Mouse (Mus musculus) frontal cortex, adult (tissue): Measurements from ENCODE around the gene 1700034J05Rik.

ENCODE experiments used
- ATAC-seq: cut with Nextera tagmentation; 2 replicates; pipeline ENCODE4 v1.9.2; 2017; ENCODE audit warnings: mild to moderate bottlenecking, moderate library complexity, mixed read lengths; ENCODE audit not compliant: low TSS enrichment

1700034J05Rik gene

DNA sequence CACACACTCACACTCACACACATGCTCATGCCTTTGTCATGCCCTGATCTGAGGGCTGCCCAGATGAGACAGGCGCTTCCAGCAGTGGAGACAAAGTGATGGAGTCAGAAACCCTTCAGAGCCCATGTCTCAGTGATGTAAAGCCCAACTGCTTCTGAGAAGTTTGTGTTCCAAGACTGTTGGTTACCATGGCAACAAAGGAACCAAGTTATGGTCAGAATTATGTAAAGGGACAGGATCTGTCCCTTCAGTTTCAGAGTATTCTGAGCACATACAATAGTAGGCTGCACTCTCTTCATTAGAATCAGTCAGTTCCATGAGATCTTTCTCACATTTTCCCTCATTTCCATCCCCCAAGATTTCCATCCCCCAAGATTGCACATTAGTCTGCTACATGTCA is at the start of gene 1700034J05Rik:
Gene 1700034J05Rik, minus strand, starts transcription at position 165 of the 400 bp plus-strand sequence.
- peak; percentile 58 for ATAC-seq

DNA sequence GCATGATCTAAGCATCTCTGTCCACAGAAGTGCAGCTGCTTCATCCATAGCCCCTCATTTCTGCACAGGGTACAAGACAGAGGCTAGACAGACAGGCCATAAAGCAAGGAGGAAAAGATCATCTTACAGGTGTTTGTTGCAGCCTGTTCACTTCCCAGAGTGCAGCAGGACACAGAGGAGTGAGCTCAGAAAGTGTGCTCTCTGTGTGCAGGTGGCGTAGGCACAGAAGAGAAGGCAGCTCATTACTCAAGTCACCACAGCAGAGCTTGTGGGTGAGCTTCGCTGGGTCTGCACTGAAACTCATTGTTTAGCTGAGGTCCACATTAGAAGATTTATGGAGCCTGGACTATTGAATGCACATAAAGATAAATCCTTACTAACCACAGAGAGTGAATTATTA is 45.5 kb upstream of the 1700034J05Rik start:
- ATAC-seq = peak; percentile 78

DNA sequence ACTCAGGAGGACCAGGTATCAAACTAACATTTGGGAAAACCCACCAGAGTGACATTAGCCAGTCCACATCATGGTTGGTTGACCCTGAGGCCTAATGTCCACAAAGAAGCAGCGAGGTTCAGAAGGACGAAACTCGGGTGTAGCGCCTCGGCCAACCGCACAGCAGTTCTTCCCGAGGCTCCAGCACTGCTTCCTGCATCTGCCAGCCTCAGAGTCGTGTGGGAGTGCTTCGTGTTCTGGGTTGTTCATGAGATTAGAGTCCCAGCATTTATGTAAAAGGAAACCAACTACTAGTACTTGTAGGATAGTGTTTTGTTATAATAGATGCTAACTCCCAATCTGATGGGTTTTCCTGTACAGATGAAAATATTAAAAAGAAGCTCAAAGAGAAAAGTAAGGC is 45.1 kb upstream of the 1700034J05Rik start:
- peak; percentile 93 for ATAC-seq

DNA sequence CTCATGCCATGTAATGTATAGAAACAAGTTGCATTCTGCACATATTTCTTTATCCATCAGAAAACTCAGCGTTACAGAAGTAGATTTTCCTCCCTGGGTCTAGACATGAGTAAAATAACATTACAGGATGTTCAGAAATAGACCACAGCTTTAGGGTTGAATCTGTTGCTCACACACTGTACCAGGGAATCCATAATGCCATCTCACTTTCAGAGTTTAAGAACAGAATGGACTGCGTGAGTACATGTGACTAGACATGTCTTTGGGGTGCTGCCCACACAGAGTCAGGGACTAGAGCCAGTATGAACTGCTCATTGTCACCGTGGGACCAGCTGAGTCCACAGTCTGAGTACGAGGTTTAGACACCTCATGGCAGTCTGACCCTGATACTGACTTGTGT is 44.5 kb upstream of the 1700034J05Rik start:
- peak; percentile 53 for ATAC-seq

DNA sequence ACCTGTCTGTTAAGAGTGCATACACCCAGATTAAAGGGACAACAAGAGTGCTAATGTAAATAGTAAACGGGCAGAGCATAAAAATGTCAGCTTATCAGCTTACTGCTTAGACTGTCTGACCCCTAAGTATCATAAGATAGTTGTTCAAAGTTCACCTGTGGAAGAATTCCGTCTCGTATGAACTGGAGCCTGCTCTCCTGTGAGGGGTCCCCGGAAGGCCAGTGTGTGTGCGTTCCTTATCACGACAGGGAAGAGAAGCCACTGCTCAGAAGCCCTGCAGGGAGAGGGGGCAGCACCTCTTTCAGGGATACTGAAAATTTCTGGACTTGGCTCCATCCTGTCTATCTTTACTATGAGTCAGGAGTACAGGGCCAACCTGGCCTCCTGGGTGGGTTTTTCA is 42.8 kb upstream of the 1700034J05Rik start:
- ATAC-seq = no peak

DNA sequence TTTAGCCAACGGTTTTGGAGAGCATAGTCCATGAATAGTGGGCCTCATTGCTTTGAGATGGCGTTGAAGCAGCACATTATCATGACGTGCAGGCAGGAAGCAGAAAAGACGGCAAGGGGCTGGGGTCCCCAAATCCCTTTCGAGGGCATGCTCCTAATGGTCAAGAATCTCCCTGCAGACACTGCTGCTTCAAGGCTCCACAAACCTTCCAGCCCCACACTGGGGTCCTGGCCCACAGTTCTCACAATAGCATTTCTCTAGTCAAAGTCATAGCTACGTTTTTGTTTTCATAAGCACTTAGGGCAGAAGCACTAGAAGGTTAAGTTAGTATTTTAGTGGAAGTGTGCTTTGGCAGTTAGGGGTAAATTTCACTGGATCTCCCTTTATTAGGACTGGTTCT is 41.7 kb upstream of the 1700034J05Rik start:
- no peak for ATAC-seq

DNA sequence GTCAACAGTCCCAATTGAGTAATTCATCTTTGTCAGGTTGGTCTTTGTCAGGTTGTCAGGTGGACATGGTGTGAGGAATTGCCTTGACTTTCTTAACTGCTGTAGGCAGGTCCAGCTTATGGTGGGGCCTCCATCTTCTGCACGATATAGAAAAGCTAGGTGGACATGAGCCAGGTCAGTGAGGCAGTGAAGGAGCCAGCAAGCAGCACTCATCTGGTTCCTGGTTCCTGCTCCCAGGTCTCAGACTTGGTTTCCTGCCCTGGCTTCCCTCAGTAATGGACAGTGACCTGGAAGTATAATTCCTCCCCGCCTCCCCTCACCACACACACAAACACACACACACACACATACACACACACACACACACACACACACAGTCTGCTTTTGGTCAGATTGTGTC is 41.2 kb upstream of the 1700034J05Rik start:
- ATAC-seq = no peak

DNA sequence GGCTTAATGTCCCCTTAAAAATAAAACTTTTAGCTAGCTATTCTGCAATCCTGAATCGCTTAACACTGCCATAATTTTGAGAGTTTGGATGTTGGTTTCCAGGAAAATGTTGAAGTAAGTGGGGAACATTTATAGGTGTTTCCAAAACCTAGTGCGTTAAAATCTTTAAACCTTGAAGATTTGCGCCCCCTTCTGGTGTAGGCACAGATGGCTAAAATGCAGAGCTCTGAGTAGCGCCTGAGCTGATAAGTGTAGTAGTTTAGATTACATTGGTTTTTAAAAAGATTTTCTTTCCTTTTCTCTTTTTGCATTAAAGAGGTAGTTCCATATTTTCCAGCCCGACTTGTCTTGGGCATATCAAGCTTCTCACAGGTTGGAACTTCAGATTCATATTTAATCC is 40.0 kb upstream of the 1700034J05Rik start:
- 0 out of 2 replicates have a peak, but pooled peaks have one; percentile 56 for ATAC-seq

DNA sequence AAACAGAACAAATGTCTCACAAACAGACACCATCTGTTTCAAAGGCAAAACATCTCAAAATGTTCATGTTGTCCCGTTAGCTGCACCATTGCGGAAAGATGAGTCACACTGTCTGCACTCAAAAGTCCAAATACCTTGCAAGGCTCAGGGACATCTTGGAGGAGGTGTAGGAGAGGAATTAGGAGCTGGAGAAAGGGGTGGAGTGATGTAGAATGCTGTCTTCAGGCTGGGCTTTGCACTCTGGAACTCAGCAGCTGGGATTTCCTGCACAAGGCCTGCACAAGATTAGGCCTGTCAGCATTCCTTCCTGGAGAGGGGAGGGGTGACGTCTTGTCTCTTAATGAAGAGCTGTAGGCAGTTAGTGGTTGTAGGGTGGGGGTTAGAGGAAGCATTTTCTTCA is 30.3 kb upstream of the 1700034J05Rik start:
- ATAC-seq = peak; percentile 91

DNA sequence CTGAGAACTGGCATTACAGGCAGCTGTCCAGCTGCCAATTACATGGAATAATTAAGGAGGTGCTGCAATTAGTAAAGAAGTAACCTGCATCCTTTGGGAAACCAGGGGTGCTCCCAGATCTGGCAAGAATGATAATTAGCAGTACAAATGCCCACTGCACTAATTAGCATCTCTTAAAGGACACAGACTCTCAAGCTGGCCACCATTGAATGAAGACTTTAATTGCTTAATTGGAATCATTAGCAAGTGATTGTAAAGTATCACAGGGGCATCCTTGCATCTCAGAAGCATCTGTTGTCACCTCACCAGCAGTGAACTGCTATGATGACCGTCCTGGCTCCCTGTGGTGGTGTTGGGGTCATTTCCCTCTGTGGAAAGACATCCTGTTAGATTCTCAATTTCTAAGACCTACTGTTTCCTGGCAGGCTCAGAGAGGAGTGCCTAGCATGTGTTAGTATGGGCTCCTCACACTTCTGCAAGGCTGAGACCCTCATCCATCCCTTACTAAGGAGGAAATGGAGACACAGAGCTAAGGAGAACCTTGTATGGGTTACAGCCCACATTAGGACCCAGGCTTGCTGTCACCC is 27.1 kb upstream of the 1700034J05Rik start:
- no peak for ATAC-seq

DNA sequence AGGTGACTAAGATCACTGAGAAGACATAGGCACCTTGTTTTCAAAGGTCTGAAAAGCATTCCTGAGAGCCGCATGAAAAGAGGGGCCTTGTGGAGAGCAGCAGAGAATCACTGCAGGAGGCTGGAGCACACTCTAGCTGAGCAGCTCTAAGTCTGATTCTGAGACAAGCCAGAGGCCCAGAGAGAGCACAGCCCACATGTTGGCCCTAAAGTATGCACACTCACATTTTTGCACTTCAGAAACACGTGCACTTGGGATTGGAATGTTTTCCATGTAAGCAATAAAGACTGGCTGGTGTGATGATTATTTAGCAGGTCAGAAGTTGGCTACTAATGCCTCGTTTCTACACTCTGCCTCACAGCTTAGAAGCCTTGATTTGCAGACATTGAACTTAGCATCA is 25.7 kb upstream of the 1700034J05Rik start:
- no peak for ATAC-seq

DNA sequence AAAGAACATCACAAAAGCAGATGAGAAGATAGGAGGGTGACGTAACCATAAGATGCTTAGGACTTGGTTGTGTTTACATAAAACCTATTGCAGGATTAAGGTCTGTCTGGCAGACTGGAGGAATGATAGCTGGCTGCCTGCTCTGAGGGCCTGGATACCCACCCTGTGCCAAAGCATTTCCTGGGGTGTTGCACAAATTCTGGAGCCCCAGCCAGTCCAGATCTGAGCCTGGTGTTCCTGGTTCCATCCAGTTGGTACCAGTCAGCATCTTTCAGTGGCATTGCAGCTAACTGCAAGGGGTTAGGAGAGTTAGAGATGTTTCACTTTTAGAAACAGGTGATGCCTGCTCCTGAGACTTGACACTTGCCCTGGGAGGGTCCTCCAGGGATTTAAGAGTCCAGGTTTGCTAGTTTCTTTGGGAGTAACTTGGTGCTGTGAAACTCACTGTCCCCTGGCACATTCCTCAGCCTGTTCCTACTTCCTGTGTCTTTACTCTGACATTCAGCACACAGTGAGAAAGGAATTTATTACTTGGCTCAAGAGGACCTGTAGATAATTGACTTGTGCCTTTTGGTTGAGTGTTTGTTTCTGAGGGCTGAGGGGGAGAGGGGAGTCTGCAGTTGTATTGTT is 25.0 kb upstream of the 1700034J05Rik start:
- ATAC-seq = no peak

DNA sequence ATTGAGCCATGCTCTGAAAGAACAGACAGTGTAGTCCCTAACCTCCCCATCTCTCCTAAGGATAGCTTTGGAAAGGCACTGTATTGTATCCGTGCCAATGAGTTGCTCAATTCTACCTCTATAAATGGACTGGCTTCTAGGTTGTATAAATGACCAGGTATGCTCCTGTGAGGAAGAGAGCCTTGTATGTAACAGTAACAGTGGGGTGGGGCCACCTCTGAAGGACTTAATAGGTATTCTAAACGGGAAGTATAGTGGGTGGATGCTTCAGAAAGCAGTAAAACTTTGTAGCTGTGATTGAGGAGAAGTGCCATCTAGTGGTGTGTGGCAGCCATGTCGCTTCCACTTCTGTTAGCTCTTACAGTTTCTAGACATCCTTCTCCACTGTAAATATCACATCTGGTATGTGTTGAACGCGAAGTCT is 24.5 kb upstream of the 1700034J05Rik start:
- ATAC-seq = peak; percentile 51; the same call in 1 of the 2 replicates

DNA sequence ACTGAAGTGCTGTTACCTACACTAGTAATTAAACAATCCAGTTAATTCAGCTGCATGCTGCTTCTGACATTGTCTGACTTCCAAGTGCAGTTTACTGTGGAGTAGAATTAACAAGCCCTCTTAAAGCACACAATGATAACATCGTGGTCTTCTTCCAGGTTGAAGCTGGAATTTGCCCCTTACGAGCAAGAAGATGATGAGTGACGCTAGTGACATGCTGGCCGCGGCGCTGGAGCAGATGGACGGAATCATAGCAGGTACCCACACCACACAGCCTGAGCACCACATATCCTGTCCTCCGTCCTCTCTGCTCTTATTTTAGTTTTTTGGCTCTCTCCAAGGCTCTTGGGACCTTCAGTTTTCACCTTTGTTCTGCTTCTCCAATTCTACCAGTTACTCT is 22.2 kb upstream of the 1700034J05Rik start:
- no peak for ATAC-seq

DNA sequence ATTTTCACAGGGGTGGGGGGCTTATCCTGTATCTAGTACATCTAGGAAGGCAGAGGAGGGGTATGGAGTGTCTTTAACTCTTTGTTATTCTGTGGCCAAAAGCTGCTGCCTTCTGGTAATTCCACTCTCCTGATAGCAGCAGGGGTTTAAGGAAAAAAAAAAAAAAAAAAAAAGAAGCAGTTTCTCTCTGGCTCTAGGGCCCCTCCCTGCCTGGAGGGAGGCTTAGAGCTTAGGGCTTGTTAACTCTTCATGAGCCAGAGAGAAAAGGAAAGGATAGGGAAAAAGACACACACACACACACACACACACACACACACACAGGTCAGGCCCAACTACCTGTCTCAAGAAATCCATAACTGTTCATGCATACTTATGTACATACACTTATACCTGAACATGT is 19.6 kb upstream of the 1700034J05Rik start:
- ATAC-seq = no peak

DNA sequence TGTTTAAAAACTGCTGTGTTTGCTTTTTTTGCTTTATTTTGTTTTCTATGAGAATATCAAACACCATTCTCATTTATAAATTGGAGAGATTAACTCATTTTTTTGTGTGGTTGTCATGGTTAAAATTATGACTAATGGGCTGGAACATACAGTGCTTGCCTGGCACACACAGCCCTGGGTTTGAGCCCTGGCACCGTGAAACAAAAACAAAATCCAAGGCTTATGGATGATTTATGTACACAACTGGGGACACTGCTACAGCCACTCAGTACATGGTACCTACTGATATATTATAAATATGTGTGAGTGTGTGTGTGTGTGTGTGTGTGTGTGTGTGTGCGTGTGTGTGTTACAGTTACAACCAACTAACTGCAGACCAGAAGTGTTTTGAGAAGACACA is 19.2 kb upstream of the 1700034J05Rik start:
- no peak for ATAC-seq

DNA sequence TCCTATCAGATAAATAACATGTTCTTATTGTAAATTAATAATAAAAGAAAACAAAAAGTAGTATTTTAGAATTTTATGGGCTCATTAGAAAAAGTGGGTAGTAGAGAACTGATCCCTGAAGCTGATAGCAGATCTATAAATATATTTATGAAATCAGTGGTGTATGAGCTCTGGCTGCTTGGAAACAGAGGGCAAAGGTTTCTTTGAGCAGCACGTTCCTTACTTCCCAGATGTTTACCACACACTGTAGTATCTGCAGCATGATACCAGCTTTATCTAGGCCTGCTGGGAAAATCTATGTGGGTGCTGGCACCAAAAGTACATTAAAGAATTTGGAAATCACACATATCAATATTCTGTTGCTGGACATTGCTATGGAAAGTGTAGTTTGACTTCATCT is 18.5 kb upstream of the 1700034J05Rik start:
- no peak for ATAC-seq

DNA sequence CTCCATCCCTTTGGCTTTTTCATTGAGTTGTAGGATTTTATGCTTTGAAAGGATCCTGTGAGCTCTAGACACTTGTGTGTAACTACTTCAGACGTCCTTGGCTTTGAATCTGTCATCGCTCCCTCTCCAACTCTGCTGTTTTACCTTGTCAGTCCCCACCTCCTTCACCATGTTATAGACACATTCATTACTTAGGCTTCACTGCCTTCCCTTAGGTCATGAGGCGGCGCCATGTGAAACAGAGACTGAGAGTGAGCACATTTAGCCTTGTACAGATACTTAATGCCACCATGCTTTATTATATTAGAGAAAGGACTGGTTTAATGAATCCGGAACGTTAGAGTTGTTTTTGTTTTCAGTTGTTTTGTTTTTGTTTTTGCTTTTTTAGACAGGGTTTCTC is 17.8 kb upstream of the 1700034J05Rik start:
- no peak for ATAC-seq

DNA sequence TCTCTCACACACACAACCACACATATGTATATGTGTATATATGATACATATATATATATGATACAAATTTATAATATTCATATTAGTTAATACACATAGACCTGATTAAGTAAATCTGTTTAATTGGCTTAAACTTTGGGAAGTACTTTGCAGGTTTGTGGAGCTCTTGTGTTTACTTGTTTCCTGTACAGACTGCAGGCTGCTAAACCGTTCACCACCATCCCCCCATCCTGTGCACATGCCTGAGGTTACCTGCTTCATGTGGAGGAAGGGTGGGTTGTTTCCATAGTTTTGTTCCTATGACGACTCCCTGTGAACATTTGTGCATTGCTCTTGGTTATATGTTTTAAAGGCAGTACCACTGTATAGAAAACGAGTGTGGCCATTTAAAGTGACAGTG is 17.1 kb upstream of the 1700034J05Rik start:
- ATAC-seq = no peak

DNA sequence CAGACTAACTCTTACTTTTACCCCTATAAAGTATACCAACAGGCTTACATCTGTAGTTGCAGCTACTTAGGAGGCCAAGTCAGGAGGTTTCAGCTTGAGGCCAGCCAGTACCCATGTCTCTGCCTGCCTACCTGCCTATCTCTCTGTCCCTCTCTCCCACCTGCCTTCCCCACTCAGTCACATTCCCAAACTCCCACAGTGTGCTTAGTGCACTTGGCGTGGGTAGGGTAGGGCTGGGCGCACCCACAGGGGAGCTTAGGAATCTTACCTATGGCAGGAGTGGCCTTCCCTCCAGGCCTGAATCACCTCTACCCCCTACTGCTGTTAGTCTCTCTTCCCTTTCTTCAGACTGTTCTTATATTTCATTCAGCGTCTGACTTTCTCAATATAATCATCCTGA is 16.6 kb upstream of the 1700034J05Rik start:
- ATAC-seq = no peak

DNA sequence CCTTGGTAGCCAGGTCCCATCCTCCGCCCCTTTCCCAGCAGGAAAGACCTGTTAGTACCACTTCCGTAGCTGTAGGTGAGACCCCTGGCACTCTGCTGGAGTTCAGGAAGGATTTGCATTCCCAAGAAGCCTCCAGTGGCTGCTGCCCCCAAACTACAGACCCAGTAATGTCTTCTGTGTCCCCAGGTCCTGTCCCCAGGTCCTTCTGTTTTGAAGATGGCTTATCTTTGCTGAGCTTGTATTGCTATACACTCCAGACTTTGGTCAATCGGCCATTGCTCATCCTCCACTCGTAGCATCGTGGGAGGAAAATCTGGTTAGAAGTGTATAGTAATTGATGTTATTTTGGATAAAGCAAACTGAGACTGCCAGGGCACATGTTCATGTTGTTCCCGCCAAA is 13.6 kb upstream of the 1700034J05Rik start:
- ATAC-seq = no peak

DNA sequence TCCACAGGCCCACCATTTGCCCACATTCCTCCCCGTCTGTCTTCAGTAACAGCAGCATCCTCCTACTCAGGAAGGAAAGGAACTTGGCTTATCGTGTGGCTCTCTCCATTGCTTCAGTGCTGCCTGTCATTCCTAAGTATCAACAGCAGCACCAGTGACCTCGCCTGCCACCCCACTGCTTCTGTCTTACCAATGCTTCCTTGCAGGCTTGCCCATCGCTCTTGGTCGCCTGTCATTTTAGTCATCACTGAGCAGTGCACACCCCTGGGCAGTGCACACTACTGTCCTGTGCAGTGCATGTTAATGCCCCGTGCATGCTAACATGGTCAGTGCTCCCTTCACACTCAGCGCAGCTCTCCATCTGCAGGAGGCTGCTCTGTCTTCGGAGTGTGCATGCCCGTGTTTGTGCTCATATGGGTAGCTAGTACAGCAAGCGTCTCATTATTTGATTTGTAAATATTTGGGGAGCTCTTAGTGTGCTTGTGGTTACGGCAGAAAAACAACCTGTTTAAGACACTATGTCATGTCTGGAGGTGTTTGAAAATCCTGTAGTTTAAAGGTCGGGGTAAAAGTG is 12.3 kb upstream of the 1700034J05Rik start:
- peak; percentile 56; the same call in 1 of the 2 replicates for ATAC-seq

DNA sequence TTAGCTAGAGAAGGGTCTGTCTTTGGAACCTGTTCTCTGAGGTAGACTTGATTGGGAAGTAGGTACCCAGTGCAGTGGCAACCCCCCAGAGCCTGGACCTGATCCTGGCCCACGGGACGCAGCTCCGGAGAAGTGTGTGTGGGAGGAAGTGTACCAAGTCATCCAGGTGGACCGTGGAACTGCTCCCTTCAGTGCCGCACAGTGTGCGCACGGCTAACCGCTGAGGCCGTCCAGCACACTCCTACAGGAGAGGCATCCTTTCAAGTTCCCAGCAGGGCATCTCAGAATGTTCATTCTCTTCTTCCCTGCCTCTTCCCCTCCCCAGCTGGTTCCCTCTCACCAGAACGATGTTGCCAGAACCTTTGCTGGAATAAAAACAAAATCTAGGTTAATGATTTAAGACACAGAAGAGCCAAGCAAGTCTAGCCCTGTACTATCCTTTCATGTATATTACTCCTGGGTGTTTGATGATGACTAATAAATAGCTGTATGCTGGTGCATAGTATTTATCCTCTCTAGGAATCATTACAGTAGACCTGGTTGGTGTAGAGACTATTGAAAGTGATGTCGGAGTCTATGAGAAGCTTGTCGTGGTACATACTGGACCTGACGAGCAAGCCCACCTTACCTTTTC is 11.0 kb upstream of the 1700034J05Rik start:
- ATAC-seq = no peak
